Mouse (Mus musculus): Measurements from ENCODE around the gene Slco6c1.
A peak's percentile ranks its signal among the peaks of the same experiment; 100 is the strongest.

Gene Slco6c1

GRCm38 (mm10) chr1:97128201-97128600, at the start of gene Slco6c1:
Slco6c1 (minus strand) TSS chr1:97128301.
- no peak for DNase-seq

GRCm38 (mm10) chr1:97038982-97039381, 89.1 kb downstream of the Slco6c1 start:
- no peak for DNase-seq

GRCm38 (mm10) chr1:97038548-97038947, 89.6 kb downstream of the Slco6c1 start:
- peak in 1 of 2 experiments; percentile 3 for DNase-seq

- no peak for DNase-seq
Measured at GRCm38 (mm10) chr1:97037955-97038354, 90.1 kb downstream of the Slco6c1 start.

- no peak for DNase-seq
Measured at GRCm38 (mm10) chr1:97021388-97021787, 106.7 kb downstream of the Slco6c1 start.

GRCm38 (mm10) chr1:97019404-97019803, 108.7 kb downstream of the Slco6c1 start:
- DNase-seq = no peak

GRCm38 (mm10) chr1:97018978-97019377, 109.1 kb downstream of the Slco6c1 start:
- no peak for DNase-seq

All from B cell, adult 2 months (primary cell).